Mouse (Mus musculus) large intestine, adult 2 months (tissue): ENCODE measurements around the gene Spata21. TPM values are rescaled to one million over a fixed set of nuclear protein-coding genes. Genes with fewer than 3 reads are reported as not detected.
A peak's percentile ranks its signal among the peaks of the same experiment; 100 is the strongest.

ENCODE experiments used
- DNase-seq: peaks from one replicate; pipeline ENCODE4 v3.0.0-alpha.2; 2012; ENCODE audit warnings: low read depth, low spot score
- WGBS: fragments of 180-500 bp; shearing (Covaris S2); methylation state at CpG from one replicate; pipeline ENCODE4 v1.1.7; 2018; 5-methylcytosine and 5-hydroxymethylcytosine counted together
- polyA plus RNA-seq: library from polyadenylated mRNA; depleted of rRNA; stranded (reverse); fragments of >200 nt; gene quantifications from 2 replicates; pipeline ENCODE4 v1.2.3, GENCODE M21; 2012

Spata21 gene
- polyA plus RNA-seq, 1 experiment: not detected

DNA sequence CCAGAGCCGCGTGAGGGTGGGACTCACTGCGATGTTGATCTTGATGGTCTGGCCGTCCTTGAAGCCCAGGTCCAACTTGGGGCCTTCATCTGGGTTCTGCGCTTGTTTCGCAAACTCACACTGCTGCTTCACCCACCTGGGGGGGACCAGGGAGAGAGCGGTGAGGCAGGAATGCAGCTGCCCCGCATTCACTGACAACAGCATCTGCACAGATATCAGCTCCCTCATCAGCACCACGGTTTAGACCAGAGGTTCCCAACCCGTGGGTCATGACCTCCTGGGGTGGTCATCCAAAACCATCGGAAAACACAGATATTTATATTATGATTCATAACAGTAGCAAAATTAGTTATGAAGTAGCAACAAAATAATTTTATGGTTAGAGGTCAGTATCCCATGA lies 15.6 kb upstream of the Spata21 start:
- 91% methylated on average over 11 of the region's 11 CpGs for WGBS
- DNase-seq: no peak

DNA sequence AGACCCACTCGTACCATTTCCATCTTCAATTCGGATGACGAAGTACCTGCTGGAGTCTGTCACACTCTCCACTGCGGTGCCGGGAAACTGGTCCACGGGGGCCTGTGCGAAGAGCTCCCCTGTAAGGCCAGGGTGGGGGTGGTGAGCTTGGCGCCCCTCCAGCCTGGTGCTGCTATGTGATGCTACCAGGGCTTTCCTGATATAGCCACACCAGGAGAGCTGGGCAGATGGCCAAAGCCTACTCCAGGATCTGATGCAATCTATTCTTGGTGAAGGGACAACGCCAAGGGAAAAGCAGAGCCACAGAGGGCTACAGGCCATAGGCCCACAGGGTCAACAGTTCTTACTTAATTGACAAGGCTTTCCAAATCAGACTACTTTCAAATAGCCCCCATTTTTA lies 14.5 kb upstream of the Spata21 start:
- 80% methylated on average over 9 of the region's 9 CpGs for WGBS
- no peak for DNase-seq

DNA sequence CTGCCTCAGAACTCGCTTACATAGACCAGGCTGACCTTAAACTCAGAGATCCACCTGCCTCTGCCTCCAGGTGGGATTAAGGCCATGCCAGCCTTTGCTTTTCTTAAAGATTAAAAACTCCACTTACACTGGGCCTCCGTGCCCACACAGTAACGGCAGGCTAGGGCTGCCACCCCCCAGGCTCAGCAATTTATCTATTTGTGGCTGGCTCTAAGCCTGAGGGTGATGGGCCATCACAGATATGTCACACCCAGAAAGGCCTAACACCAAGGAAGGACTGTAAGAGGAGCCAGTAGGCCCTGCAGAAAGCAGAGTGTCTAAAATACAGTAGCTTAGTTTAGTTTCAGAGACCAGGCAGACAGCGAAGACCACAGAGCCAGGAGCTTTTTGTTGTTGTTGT lies 14.0 kb upstream of the Spata21 start:
- no peak for DNase-seq
- WGBS: 91% methylated on average over 4 of the region's 4 CpGs

DNA sequence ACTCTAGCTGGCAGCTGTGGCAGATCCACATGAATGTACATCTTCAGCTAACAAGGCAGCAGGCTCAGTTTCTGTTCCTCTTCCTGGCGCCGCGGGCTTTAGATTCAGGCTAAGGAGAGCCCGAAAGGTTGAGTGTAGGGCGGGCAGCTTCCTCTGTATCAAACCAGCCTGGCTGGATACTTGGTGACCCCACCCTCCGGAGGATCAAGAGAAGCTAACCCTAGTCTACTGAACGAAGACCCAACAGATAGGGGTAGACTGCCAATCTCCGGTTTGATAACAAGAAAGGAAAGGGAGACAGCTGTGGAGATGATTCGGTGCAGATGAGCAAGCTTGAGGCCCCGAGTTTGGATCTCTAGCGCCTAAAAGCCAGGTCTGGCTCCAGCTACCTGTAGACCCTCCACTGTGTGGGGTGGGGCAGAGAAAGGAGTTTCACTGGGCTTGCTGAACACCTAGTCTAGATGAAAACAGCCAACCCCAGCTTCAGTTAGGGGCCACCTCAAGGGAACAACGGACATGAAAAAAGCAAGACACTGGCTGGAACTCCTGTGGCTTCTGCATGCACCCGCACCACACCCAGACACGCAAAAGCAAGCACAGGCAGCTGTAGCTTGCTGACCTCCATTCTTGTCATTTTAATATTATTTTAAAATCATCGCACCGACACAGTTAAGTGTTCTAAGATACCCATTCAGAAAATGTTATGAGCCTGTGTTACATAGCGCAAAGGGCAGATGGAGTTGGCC lies 11.2 kb upstream of the Spata21 start:
- DNase-seq: no peak
- WGBS: 58% methylated on average over 17 of the region's 17 CpGs

DNA sequence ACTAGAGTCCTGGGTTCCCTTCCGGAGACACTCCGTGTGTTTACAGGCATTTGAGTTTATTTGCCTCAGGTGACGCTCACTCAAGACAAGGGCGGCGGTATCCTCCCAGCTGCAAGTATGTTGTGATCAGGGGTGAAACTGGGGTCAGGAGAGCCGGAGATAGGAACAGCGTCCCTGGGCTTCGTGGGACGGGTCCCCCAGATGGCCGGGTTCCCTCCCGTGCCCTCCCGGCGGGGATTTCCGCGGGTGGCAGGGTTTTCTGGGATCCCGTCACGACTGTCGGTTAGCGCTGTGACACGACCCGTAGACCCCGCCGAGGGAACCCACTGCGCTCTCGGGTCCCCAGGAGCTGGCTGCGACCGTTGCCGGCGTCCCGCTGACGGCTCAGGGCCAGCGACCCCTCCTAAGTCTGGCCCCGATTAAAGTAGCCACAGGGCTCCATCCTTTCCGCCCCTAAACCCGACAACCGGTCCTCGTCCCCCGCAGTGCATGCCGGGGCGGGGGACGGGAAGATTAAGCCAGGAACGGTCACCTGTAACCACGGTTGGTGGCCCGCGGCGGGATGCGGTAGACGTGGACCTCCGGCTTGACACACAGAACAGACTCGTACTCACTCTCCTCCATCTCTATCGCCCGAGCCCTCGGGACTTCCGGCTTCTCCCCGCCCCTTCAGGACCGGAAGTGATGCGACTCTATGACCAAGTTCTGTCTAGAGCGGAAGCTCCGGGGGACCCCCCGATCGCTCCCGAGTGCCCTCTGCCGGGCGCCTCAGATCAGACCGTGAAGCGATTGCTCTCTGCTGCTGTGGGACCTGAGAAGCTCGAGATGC lies 10.2 kb upstream of the Spata21 start, which contains the start of gene Necap2:
Necap2 (minus strand) TSS at position 677 of the 829 bp plus-strand sequence.
- peak; percentile 96 for DNase-seq
- WGBS: under 1% methylated on average over 67 of the region's 67 CpGs

DNA sequence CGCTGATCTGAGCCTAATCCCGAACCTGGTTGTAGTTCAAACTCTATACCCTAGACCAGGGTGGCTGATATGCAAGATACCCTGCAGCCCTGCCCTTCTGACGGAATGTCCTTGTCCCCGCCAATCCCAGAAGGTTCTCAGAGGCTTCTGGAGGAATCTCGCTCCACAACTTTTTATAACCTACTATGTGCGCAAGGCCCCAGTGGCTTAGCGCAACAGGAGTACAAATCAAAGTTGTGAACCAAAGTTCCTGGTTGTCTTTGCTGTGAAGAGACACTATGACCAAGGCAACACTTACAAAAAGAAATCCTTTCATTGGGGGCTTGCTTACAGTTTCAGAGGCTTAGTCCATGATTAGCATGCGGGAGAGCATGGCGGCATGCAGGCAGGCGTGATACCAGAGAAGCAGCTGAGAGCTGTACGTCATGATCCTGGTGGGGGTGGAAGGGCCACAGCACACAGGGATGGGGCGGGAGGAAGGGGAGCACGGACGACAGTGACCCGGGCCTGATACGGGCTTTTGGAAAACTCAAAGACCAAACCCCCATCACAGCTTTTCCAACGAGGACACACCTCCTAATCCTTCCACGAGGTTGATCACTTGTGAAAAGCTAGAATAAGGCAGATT lies 9.5 kb upstream of the Spata21 start:
- no peak for DNase-seq
- 73% methylated on average over 18 of the region's 18 CpGs for WGBS

DNA sequence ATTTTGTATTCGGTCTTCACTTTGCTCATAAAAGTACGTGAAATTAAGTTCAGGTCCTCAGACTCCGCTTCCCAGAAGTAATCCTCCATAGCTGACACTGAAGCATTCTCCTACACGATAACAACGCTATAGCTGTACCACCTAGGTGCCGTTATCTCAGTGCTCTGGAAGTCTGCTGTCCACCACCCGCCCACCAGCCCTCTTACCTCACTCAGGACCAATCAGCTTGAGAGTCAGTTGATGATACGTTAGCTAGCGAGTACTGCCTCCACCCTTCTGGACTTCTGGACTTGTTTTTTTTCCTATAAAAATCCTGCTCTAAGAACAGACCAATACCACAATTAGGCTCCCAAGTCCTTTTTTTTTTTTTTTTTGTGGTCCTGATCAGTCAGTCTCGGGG lies 1.3 kb upstream of the Spata21 start:
- 59% methylated on average over 10 of the region's 10 CpGs for WGBS
- no peak for DNase-seq

DNA sequence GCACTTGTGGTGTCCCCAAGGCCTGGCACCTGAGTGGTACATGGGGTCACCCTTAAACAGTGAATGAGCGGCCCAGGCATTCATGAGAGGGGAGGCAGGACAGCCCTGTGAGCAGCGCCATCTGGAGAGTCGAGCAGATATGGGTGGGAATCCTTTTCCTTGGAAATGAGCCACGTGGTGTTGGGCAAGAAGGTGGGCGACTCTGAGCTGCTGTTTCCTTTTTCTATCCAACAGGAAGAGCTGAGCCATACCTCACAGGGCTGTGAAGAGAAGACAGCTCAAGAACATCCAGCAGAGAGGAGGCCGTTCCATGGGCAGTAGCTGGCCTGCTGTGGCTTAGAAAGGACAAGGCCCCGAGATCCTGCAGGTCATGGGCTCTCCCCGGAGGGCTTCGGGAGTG lies 581 bp downstream of the Spata21 start:
- 58% methylated on average over 9 of the region's 9 CpGs for WGBS
- DNase-seq: no peak

DNA sequence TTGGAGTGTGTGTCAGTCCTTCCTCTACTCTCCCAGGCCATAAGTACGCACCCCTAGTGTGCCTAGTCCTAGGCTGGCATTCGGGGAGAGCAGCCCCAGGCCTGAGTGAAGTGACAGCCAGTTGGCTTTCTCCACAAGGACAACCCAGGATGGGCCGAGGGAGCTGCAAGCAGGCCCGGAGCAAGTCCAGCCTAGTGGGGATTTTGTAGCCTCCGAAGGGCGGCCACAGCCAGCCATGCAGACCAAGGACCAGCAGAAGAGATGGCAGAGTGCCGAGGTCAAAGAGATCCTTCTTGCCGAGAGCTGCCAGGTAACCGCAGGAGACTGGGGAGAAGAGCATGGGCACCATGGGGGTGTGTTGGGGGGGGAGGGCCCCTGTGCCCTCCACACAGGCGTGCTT lies 6.9 kb downstream of the Spata21 start:
- WGBS: 81% methylated on average over 10 of the region's 10 CpGs

DNA sequence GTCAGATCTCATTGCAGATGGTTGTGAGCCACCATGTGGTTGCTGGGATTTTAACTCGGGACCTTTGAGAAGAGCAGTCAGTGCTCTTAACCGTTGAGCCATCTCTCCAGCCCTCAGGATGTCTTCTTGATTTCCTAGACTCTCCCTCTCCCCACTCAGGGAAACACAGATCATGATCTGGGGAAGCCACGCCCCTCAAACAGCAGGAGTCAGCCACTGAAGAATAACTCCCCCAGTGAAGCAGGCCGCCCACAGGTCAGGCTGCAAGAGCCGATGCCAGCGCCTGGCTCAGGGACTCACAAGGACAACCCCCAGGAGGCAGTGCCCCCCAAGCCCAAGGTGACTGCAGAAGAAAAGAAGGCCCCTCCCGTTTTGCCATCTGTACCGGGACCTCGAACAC lies 8.6 kb downstream of the Spata21 start:
- 18% methylated on average over 9 of the region's 9 CpGs for WGBS
- no peak for DNase-seq

More for the DNA sequence above, 6.9 kb downstream of the Spata21 start:
- no peak for DNase-seq

DNA sequence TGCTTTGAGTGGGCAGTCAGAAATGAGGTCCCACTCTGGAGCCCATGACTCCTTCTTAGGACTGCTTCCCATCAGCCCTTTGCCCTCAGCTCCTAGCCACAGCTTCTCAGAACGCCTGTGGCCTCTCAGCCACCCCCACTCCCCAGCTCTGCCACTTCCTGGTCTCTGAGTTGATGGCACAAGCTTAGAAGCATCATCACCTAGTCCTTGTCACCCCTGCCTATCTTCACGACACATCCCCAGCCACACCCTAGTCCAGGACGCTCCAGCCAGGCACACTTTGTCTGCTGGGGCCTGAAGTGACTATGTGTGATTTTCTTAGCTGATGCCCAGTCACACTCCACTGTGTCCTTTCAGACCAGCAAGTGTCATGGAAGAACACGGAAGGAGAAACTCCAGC lies 10.8 kb downstream of the Spata21 start:
- DNase-seq: no peak
- WGBS: 65% methylated on average over 4 of the region's 4 CpGs

DNA sequence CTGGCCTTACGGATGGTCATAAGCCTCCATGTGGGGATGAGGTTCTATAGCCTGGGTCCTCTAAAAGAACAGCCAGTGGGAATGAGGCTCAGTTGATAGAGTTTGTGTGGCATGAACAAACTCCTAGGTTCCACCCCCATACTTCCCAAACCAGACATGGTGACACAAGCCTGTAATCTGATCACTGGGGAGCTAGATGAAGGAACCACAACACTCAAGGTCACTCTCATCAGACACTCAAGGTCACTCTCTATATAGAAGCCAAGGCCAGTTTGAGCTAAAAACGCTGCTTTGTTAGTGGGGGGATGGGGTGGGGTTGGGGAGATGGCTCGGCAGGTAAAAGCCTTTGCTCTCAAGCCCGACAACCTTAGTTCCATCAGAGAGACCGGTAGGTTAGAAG lies 11.8 kb downstream of the Spata21 start:
- no peak for DNase-seq
- 64% methylated on average over 5 of the region's 5 CpGs for WGBS

DNA sequence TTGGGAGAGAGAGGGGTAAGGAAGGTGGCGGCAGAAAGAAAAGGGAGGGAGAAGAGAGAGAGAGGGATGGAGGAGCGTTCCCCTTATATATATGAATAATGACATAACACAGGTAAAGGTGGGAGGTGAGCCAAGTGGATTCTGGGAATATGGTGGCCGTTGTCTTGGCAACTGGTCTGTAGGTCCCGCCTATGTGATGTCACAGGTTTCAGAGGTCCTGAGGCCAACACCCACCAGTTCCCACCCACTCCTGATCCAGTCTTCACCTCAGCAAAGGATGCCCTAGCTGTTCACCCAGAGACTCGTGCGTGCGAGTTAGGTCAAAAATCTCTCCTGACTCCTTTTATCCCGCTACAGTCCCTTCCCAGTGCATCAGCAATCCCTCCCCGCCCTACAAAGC lies 13.2 kb downstream of the Spata21 start:
- DNase-seq: no peak
- 91% methylated on average over 9 of the region's 9 CpGs for WGBS

DNA sequence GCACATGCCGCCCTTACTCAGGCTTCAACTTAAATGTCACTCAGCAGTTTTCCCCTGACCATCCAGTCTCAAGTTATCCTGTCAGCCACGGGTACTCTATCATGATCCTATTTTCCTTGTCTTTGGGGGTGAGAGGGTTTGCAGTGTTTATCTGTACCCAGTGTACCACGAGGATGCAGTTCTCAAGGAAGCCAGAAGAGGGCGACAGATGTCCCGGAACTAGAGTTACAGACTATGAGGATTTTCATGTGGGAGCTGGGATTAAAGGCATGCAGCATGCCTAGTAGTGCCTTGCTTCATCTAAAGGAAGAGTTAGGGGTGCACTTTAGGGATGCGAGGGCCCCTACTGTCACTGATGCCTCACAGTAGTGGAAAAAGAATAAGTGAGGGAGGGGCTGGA lies 13.7 kb downstream of the Spata21 start:
- WGBS: 68% methylated on average over 6 of the region's 6 CpGs
- no peak for DNase-seq

DNA sequence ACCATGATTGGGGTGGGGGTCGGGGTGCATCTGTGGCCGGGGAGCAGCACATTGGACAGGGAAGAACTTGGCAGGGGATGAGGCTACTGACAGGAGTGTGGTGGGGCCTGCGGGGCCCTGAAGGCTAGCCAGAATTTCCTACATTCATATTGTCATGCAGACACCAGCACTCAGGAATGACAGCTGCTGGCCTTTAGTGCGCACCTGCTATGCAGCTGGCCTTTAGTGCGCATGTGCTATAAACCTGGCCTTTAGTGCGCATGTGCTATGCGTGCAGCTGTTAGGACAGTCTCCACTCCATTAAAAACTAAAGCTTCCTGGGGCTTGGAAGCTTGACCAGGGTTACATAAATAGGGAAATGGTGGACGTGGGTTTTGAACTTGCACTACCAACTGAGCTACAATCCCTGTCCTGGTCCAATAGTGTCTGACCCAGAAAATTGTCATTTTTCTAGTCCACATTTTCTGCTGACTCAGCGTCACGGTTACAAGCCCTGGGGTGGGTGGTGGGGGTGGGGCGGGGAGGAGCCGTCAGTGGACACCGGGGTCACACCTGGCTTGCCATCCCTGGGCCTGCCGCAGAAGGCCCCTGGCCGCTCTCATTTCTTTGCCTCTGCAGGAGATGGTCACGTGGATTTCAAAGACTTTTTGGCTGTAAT lies 18.5 kb downstream of the Spata21 start:
- WGBS: 66% methylated on average over 16 of the region's 16 CpGs

DNA sequence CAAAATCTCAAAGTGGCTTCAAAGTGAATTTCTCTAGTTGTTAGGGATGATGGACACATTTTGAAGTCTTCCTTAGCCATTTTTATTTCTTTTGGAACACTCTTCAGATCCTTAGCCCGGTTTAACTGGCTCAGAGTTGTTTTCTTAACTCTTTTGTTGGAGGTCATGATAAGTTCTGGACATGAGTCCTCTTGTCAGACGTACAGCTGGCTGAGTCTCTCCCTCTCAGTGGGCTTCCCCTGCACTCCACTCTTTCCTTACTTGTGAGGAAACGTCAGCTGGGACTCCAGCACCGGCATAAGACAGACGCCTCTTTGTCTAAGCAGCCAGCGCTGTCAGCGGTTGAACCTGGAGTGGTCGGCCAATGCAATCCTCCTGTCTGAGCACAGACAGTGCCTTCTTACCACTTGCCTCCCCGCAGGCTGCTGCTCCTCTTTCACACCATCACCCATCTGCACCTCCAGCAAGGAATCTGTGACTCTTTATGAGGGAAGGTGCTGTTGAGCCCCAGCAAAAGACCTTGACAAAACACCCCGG lies 20.1 kb downstream of the Spata21 start:
- no peak for DNase-seq
- 48% methylated on average over 10 of the region's 10 CpGs for WGBS

More for the DNA sequence above, 18.5 kb downstream of the Spata21 start:
- no peak for DNase-seq

DNA sequence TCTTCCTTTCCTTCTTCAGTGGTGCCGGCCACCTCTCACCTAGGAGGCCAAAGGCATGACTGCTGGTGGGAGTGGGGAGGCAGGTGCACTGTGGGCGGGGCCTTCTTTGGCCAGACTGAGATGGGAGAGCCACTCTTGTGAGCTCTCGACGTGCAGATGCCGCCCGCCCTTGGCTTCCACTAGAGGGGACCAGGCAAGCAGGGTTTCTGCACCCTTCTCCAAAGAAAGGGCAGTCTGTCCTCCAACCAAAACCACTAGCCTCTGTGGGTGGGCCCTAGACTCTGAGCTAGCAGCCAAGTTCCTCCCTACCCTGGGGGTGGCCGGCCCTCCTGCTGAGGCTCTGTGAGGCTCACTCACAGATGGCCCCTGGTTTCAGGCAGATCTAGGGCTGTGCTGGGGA lies 25.7 kb downstream of the Spata21 start:
- no peak for DNase-seq
- 67% methylated on average over 7 of the region's 7 CpGs for WGBS

DNA sequence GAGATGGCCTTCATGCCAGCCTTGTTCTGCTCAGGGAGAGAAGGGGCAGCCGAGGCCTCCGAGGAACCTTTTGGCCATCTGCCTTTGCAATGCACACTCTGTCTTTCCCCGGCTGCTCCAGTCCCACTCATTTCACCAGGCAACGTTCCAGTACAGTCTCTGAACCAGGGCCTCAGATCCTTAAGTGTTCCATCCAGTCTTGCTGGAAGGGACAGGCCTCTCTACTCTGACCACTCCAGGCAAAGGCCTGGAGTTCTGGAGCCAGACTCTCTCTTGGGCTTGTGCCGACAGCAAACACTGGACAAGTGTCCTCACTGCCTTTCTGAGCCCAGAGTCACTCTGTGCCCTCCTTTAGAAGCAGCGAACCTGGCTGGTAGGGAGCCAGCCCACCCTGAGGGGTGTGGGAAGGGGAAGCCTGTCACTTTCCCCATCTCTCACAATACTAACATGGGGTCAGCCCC lies 26.4 kb downstream of the Spata21 start:
- WGBS: 78% methylated on average over 6 of the region's 6 CpGs
- DNase-seq: no peak

DNA sequence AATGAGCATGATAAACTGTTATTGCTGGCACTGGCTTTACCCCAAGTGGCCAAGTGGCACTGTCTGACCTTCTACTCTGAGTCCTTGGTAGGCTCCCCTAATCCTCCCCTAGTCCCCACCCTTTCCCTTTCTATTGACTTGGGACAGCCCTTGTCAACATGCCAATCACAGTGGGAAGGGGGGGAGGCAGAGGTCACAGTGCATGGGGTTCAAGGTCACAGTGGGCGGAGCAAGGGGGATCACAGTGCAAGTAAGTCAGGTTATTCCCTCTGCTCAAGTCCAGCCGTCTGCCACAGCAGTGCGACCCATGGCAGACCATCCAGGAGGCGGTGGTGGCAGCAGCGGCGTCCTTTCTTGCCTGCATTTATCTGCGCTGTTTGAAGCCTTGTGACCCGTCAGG lies 27.3 kb downstream of the Spata21 start:
- DNase-seq: no peak
- 92% methylated on average over 8 of the region's 8 CpGs for WGBS

DNA sequence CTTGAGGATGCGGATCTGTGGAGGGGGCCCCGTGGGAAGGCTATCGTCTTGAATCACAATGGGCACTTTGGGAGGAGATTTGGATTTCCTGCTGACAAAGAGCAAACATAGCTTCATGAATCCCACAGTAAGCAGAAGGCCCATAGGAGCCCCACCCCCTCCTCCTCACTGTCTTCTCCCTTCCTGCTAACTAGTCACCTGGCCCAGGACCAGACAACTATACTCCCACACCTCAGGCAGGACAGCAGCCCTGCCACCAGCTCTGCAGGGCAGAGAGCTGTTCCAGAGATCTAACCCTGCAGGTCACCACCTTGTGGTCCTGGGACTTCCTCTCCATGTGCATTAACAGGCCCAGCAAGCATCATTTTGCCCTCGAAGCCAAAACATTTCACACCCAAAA lies 30.6 kb downstream of the Spata21 start:
- DNase-seq: no peak
- WGBS: 45% methylated on average over 4 of the region's 4 CpGs
